Comparison of ENCODE assay signal across 26 mouse cellular contexts in genomic region chr2:3435369-3436061, GRCm38 (mm10). TPM values are rescaled to one million over a fixed set of nuclear protein-coding genes. Genes with fewer than 3 reads are reported as not detected.
"Had no signal": no experiment of that assay in that cellular context is flagged by ENCODE, and none has a peak within 500 bp of the region (broad histone marks: within the 10 kb centered on the region; RNA-seq: fewer than 3 reads in every experiment).

No protein-coding gene starts in this region.

- H3K27ac ChIP-seq: limb, embryonic 10.5 days; limb, embryonic 13.5 days; liver, embryonic 12.5 days; liver, embryonic 15.5 days; lung, embryonic 15.5 days; midbrain, embryonic 12.5 days; midbrain, embryonic 15.5 days; neural tube, embryonic 12.5 days; neural tube, embryonic 15.5 days had no signal

- H3K4me2 ChIP-seq: limb, embryonic 13.5 days; liver, embryonic 12.5 days; liver, embryonic 15.5 days; lung, embryonic 15.5 days; midbrain, embryonic 12.5 days; midbrain, embryonic 15.5 days; neural tube, embryonic 12.5 days; neural tube, embryonic 15.5 days had no signal

- ATAC-seq: intestine, postnatal 0 days; liver, embryonic 12.5 days; midbrain, embryonic 15.5 days had no signal

- H3K4me1 ChIP-seq: limb, embryonic 10.5 days; limb, embryonic 13.5 days; liver, embryonic 12.5 days; liver, embryonic 15.5 days; lung, embryonic 15.5 days; midbrain, embryonic 12.5 days; midbrain, embryonic 15.5 days; neural tube, embryonic 12.5 days; neural tube, embryonic 15.5 days had no signal

- H3K4me3 ChIP-seq: limb, embryonic 10.5 days; limb, embryonic 13.5 days; liver, embryonic 12.5 days; liver, embryonic 15.5 days; lung, embryonic 15.5 days; midbrain, embryonic 12.5 days; midbrain, embryonic 15.5 days; neural tube, embryonic 12.5 days; neural tube, embryonic 15.5 days had no signal

- H3K9me3 ChIP-seq: limb, embryonic 10.5 days; limb, embryonic 13.5 days; liver, embryonic 12.5 days; liver, embryonic 15.5 days; lung, embryonic 15.5 days; midbrain, embryonic 12.5 days; midbrain, embryonic 15.5 days; neural tube, embryonic 12.5 days; neural tube, embryonic 15.5 days had no signal

- H3K9ac ChIP-seq: limb, embryonic 13.5 days; liver, embryonic 12.5 days; liver, embryonic 15.5 days; lung, embryonic 15.5 days; midbrain, embryonic 12.5 days; midbrain, embryonic 15.5 days; neural tube, embryonic 12.5 days; neural tube, embryonic 15.5 days had no signal

- H3K27me3 ChIP-seq: limb, embryonic 13.5 days; liver, embryonic 12.5 days; liver, embryonic 15.5 days; lung, embryonic 15.5 days; midbrain, embryonic 12.5 days; midbrain, embryonic 15.5 days; neural tube, embryonic 12.5 days; neural tube, embryonic 15.5 days had no signal

- DNase-seq: kidney, adult 2 months; kidney, postnatal 4 days; liver; lung, adult 18-20 months; lung, postnatal 10 days; lung, postnatal 36 days; right cerebral cortex, postnatal 25 days; thymus, adult 18-20 months; thymus, postnatal 36 days had no signal

- H3K36me3 ChIP-seq: limb, embryonic 10.5 days; lung, embryonic 15.5 days had no signal

RNA-seq across cellular contexts. Expression of gene Meig1, which starts 13.1 kb away (rescaled TPM):
- polyA plus RNA-seq: intestine, embryonic 14.5 days; limb, embryonic 10.5 days; limb, embryonic 13.5 days; midbrain, embryonic 12.5 days; spleen, adult 2 months had no signal

RNA-seq across cellular contexts. Expression of gene Olah, which starts 38.5 kb away (rescaled TPM):
- total RNA-seq: layer of hippocampus, adult 18-20 months; layer of hippocampus, postnatal 14 days; left cerebral cortex, adult 18-20 months had no signal
- polyA plus RNA-seq: intestine, embryonic 14.5 days; kidney, adult 2 months; limb, embryonic 10.5 days; liver, embryonic 12.5 days; liver, embryonic 15.5 days; lung, embryonic 15.5 days; midbrain, embryonic 12.5 days; midbrain, embryonic 15.5 days; neural tube, embryonic 12.5 days; neural tube, embryonic 15.5 days; spleen, adult 2 months; stomach, embryonic 16.5 days; urinary bladder, adult 2 months had no signal
